Mouse (Mus musculus) spleen, embryonic (tissue): ENCODE measurements at regions not wholly inside any gene's neighbourhood (a gene's known extent, or its start where the extent isn't known, plus 50 kb on each side); places are given as distances from the start of the nearest gene placed in this dataset.

Experiments
- CTCF ChIA-PET: fragments of 350-600 bp; sonication (Branson Sonifier 250); formaldehyde crosslinking; loops from one replicate; lab custom pipeline; 2022; lab: Charles Lee

DNA sequence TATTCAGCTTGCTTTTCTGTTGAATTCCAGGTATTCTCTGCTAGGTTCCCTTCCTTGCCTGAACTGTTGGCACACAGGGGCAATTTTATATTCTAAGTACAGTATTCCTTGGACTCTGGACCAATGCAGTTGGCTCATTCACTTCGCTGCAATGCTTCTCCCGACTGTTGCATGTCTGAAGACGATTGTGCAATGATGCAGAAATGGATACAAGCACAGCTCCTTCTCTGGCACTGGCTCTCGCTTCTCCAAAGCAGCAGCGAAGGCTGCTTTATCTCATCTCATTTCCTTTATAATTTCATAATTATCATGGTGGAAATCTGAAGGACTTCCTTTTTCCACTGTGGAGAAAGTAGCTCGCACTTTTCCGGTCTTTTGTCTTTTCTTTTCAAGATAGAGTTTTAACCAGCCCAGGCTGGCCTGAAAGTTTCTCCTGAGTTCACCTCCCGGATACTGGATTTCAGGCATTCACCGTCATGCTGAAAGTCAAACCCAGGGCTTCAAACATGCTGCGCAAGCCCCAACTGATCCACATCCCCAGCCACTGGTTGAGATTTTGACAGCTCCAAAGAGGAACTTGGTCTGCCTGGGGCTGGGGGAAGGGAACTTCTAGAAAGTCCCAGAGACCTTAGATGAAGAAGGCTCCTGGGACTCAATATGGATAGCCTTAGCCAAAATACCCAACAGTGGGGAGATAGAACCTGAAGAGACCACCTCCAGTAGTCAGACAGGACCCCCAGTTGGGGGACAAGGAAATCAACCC, 55.6 kb upstream of the Akirin2 start:
- CTCF ChIA-PET = no interaction called here

GRCm38 (mm10) chr4:34498325-34498724, 52.4 kb upstream of the Akirin2 start:
- CTCF ChIA-PET = no interaction called here

GRCm38 (mm10) chr4:34498781-34499180, 52.0 kb upstream of the Akirin2 start:
- CTCF ChIA-PET = no interaction called here

- CTCF ChIA-PET = no interaction called here
These were observed 51.0 kb upstream of the Akirin2 start for GRCm38 (mm10) chr4:34499731-34500130.
